Mouse (Mus musculus): ENCODE measurements at regions not wholly inside any gene's neighbourhood (a gene's known extent, or its start where the extent isn't known, plus 50 kb on each side); places are given as distances from the start of the nearest gene placed in this dataset.
"Not testable (repeated sequence)": the region's sequence is repeated elsewhere in the genome, so short reads cannot be mapped to it uniquely, and the experiment has no call there.

DNA sequence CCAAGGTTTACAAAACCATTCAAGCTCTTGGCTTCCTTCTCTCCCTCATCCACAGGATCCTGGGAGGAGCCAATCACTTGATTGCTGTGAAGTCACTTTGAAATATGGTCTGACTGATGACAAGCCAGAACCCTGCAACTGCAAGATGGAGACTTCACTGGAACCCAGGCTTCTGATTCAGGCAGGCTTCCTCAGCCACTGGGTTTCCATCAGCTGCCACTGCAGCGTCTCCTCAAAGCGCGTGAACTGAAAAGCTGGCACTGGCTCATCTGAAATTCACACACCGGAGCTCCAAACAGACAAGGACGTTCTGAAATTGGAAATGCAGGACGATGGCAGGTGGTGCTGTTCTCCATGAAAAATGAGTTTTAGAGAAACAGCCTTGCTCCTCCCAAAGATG, 280.1 kb upstream of the AI593442 start:
- H3K4me2 ChIP-seq (ENCODE audit: low read depth, severe bottlenecking), result no peak overlapping the region
- 84% methylated on average over 6 of the region's 6 CpGs for WGBS
- no peaks in the 10 kb centered on the region for H3K27me3 ChIP-seq (ENCODE audit: control insufficient read depth, insufficient read depth, low read length)
- H3K4me3 ChIP-seq (ENCODE audit: low read depth, low read length), result no peak overlapping the region
- H3K9ac ChIP-seq (ENCODE audit: low read length), result no peak overlapping the region
- DNase-seq (ENCODE audit: low spot score) (no peak), ATAC-seq (ENCODE audit: insufficient number of reproducible peaks, low FRiP score, low TSS enrichment, low read depth) (no peak)
- H3K27ac ChIP-seq (replicated peaks; ENCODE audit: low read depth, low read length), result no peak overlapping the region
- no peaks in the 10 kb centered on the region for H3K36me3 ChIP-seq (ENCODE audit: control insufficient read depth, insufficient read depth, low read length)
- no peaks in the 10 kb centered on the region for H3K4me1 ChIP-seq (ENCODE audit: control insufficient read depth, insufficient read depth, low read length)
- no peaks in the 10 kb centered on the region for H3K9me3 ChIP-seq (ENCODE audit: control insufficient read depth, low read length)

GRCm38 (mm10) chr9:52957245-52957644, 277.7 kb upstream of the AI593442 start:
- Histone ChIP-seq H3K4me2 (ENCODE audit: low read depth, severe bottlenecking) (no peak overlapping the region), H3K36me3 (ENCODE audit: control insufficient read depth, insufficient read depth, low read length) (no peaks in the 10 kb centered on the region), H3K9me3 (ENCODE audit: control insufficient read depth, low read length) (no peaks in the 10 kb centered on the region), H3K4me3 (ENCODE audit: low read depth, low read length) (no peak overlapping the region), H3K27me3 (ENCODE audit: control insufficient read depth, insufficient read depth, low read length) (no peaks in the 10 kb centered on the region), H3K4me1 (ENCODE audit: control insufficient read depth, insufficient read depth, low read length) (no peaks in the 10 kb centered on the region), H3K9ac (ENCODE audit: low read length) (no peak overlapping the region), H3K27ac (replicated peaks; ENCODE audit: low read depth, low read length) (no peak overlapping the region)
- DNase-seq (ENCODE audit: low spot score) (no peak), ATAC-seq (ENCODE audit: insufficient number of reproducible peaks, low FRiP score, low TSS enrichment, low read depth) (no peak)
- 95% methylated on average over 1 of the region's 1 CpGs for WGBS

DNA sequence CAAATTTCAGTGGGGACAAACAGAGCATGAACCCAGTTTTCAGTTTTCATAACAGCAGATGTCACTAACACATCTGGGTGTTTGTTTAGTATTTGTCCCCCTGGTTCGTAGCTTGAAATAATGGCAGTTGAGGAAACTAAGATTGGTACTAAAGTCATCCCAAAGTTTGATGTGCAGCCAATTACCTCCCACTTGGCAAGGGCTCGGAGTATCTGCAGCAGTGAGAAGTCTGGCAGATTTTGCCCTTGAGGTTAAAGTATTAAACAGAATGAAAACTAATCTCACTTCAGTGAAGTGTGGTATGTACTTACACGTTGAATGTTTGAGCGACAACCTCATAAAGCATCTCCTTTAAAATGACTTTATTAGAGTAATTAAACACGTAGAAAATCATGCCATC, 264.5 kb upstream of the AI593442 start:
- Histone ChIP-seq H3K27me3 (ENCODE audit: control insufficient read depth, insufficient read depth, low read length) (no peaks in the 10 kb centered on the region), H3K27ac (replicated peaks; ENCODE audit: low read depth, low read length) (no peak overlapping the region), H3K9me3 (ENCODE audit: control insufficient read depth, low read length) (no peaks in the 10 kb centered on the region), H3K4me3 (ENCODE audit: low read depth, low read length) (no peak overlapping the region), H3K4me2 (ENCODE audit: low read depth, severe bottlenecking) (no peak overlapping the region), H3K4me1 (ENCODE audit: control insufficient read depth, insufficient read depth, low read length) (no peaks in the 10 kb centered on the region), H3K9ac (ENCODE audit: low read length) (no peak overlapping the region), H3K36me3 (ENCODE audit: control insufficient read depth, insufficient read depth, low read length) (no peaks in the 10 kb centered on the region)
- no peak for DNase-seq (ENCODE audit: low spot score)
- no peak for ATAC-seq (ENCODE audit: insufficient number of reproducible peaks, low FRiP score, low TSS enrichment, low read depth)
- 69% methylated on average over 5 of the region's 5 CpGs for WGBS

GRCm38 (mm10) chr9:52941637-52941983, 262.0 kb upstream of the AI593442 start:
- Histone ChIP-seq H3K27me3 (ENCODE audit: control insufficient read depth, insufficient read depth, low read length) (no peaks in the 10 kb centered on the region), H3K4me3 (ENCODE audit: low read depth, low read length) (no peak overlapping the region), H3K4me2 (ENCODE audit: low read depth, severe bottlenecking) (no peak overlapping the region), H3K9ac (ENCODE audit: low read length) (no peak overlapping the region), H3K4me1 (ENCODE audit: control insufficient read depth, insufficient read depth, low read length) (no peaks in the 10 kb centered on the region), H3K36me3 (ENCODE audit: control insufficient read depth, insufficient read depth, low read length) (no peaks in the 10 kb centered on the region), H3K9me3 (ENCODE audit: control insufficient read depth, low read length) (no peaks in the 10 kb centered on the region), H3K27ac (replicated peaks; ENCODE audit: low read depth, low read length) (no peak overlapping the region)
- 45% methylated on average over 3 of the region's 3 CpGs for WGBS
- ATAC-seq (ENCODE audit: insufficient number of reproducible peaks, low FRiP score, low TSS enrichment, low read depth), result no peak
- DNase-seq (ENCODE audit: low spot score), result no peak

DNA sequence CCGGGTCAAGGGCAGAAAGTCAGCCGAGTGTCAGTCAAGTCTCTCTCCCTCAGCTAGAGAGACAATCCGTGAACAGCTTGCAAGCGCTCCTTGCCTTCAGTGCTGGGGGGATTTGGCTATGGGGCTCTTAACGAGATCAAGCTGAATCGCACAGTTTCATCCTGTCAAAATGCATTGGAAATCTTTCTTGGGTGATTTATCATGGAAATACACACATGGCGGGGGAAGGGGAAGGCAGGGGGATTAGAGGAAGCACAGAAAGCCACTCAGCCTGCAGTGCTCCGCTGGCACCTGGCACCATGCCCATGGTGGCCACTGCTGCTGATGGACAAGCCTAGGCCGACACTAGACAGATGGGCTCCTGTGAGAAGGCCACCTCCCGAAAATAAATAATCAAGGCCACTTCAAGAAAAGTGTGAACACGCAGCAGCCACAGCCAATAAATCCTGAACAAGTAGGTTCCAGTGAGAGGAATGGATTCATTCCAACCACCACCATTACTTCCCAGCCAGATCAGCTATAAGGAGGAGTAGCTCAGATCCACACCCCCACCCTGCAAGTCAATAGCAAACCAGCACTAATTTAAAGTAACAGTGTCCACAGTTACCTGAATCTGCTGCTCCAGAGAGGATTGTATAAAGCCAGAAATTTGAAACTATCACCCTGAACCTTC, 261.5 kb upstream of the AI593442 start:
- WGBS, result 46% methylated on average over 11 of the region's 11 CpGs
- H3K9ac ChIP-seq (ENCODE audit: low read length), result no peak overlapping the region
- no peak overlapping the region for H3K4me2 ChIP-seq (ENCODE audit: low read depth, severe bottlenecking)
- DNase-seq (ENCODE audit: low spot score), result peak; percentile 36
- H3K27ac ChIP-seq (replicated peaks; ENCODE audit: low read depth, low read length), result no peak overlapping the region
- no peak overlapping the region for H3K4me3 ChIP-seq (ENCODE audit: low read depth, low read length)
- no peaks in the 10 kb centered on the region for H3K27me3 ChIP-seq (ENCODE audit: control insufficient read depth, insufficient read depth, low read length)
- no peaks in the 10 kb centered on the region for H3K36me3 ChIP-seq (ENCODE audit: control insufficient read depth, insufficient read depth, low read length)
- no peaks in the 10 kb centered on the region for H3K4me1 ChIP-seq (ENCODE audit: control insufficient read depth, insufficient read depth, low read length)
- no peaks in the 10 kb centered on the region for H3K9me3 ChIP-seq (ENCODE audit: control insufficient read depth, low read length)
- ATAC-seq (ENCODE audit: insufficient number of reproducible peaks, low FRiP score, low TSS enrichment, low read depth), result 0 out of 2 replicates have a peak, but pooled peaks have one; percentile 39

DNA sequence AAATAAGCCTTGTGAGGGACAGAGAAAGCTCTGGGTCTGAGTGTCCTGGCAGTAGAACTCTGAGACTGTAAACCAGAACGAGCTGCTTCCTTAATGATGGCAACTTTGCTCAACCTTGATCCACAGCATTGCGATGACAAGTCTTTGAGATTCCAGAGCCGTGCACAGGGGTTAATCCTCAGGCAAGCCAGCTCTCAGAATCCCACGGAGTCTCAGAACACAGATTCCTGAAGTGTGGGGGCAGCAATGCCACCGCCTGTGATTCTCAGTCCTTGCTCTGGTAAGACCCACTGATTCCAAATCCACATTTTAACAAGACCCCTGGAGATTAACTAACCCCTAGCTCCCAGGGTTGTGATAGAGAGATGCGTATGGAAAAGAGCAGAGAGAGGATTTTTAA, 255.5 kb upstream of the AI593442 start:
- no peaks in the 10 kb centered on the region for H3K4me1 ChIP-seq (ENCODE audit: control insufficient read depth, insufficient read depth, low read length)
- H3K27me3 ChIP-seq (ENCODE audit: control insufficient read depth, insufficient read depth, low read length), result no peaks in the 10 kb centered on the region
- DNase-seq (ENCODE audit: low spot score) (no peak), ATAC-seq (ENCODE audit: insufficient number of reproducible peaks, low FRiP score, low TSS enrichment, low read depth) (no peak)
- no peak overlapping the region for H3K4me3 ChIP-seq (ENCODE audit: low read depth, low read length)
- H3K9ac ChIP-seq (ENCODE audit: low read length), result no peak overlapping the region
- H3K36me3 ChIP-seq (ENCODE audit: control insufficient read depth, insufficient read depth, low read length), result no peaks in the 10 kb centered on the region
- 47% methylated on average over 6 of the region's 6 CpGs for WGBS
- no peaks in the 10 kb centered on the region for H3K9me3 ChIP-seq (ENCODE audit: control insufficient read depth, low read length)
- no peak overlapping the region for H3K27ac ChIP-seq (replicated peaks; ENCODE audit: low read depth, low read length)
- no peak overlapping the region for H3K4me2 ChIP-seq (ENCODE audit: low read depth, severe bottlenecking)

DNA sequence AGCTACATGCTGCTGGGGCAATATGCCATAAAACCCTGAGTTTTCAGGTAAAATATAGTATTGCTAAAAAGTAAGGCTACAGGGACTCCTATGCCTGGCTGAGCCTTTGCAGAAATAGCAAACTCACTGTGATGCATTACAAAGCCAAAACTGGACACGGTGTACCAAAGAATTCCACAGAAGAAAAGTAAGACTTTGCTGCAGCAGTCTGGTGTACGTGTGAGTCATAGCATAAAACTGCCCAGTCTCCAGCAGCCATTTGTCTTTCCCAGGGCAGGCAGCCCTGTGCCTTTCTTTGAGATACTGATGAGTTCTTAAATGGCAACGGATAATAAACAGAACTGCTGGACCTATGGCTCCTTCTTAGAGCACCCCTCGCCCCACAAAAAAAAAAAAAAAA, 237.9 kb upstream of the AI593442 start:
- DNase-seq (ENCODE audit: low spot score) (no peak), ATAC-seq (ENCODE audit: insufficient number of reproducible peaks, low FRiP score, low TSS enrichment, low read depth) (no peak)
- 83% methylated on average over 4 of the region's 4 CpGs for WGBS
- Histone ChIP-seq H3K9me3 (ENCODE audit: control insufficient read depth, low read length) (no peaks in the 10 kb centered on the region), H3K4me2 (ENCODE audit: low read depth, severe bottlenecking) (no peak overlapping the region), H3K27me3 (ENCODE audit: control insufficient read depth, insufficient read depth, low read length) (no peaks in the 10 kb centered on the region), H3K9ac (ENCODE audit: low read length) (no peak overlapping the region), H3K36me3 (ENCODE audit: control insufficient read depth, insufficient read depth, low read length) (no peaks in the 10 kb centered on the region), H3K27ac (replicated peaks; ENCODE audit: low read depth, low read length) (no peak overlapping the region), H3K4me1 (ENCODE audit: control insufficient read depth, insufficient read depth, low read length) (no peaks in the 10 kb centered on the region), H3K4me3 (ENCODE audit: low read depth, low read length) (no peak overlapping the region)

DNA sequence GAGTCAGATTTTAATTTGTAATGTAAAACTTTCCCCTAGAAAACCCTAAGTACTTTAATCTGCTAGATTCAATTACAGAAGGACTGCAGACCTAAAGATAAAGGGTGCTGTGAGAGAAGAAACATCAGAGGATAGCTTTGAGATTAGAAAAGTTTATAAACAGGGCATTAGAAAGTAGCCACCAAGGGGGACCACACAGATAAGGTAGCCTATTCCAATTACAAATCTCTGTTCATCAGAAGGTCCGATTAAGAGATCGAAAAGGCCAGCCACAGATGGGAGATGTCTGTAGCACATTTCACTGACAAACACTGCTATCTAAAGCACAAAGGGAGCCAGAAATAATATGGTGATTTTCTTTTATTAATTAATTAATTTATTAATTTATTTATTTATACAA, 209.1 kb upstream of the AI593442 start:
- H3K4me3 ChIP-seq (ENCODE audit: low read depth, low read length); H3K27me3 ChIP-seq (ENCODE audit: control insufficient read depth, insufficient read depth, low read length); H3K9ac ChIP-seq (ENCODE audit: low read length); ATAC-seq (ENCODE audit: insufficient number of reproducible peaks, low FRiP score, low TSS enrichment, low read depth); DNase-seq (ENCODE audit: low spot score); H3K27ac ChIP-seq (replicated peaks; ENCODE audit: low read depth, low read length); H3K36me3 ChIP-seq (ENCODE audit: control insufficient read depth, insufficient read depth, low read length); H3K4me1 ChIP-seq (ENCODE audit: control insufficient read depth, insufficient read depth, low read length); H3K4me2 ChIP-seq (ENCODE audit: low read depth, severe bottlenecking); H3K9me3 ChIP-seq (ENCODE audit: control insufficient read depth, low read length): not testable (repeated sequence)
- no CpG with 5 or more reads among the region's 2 CpGs for WGBS

DNA sequence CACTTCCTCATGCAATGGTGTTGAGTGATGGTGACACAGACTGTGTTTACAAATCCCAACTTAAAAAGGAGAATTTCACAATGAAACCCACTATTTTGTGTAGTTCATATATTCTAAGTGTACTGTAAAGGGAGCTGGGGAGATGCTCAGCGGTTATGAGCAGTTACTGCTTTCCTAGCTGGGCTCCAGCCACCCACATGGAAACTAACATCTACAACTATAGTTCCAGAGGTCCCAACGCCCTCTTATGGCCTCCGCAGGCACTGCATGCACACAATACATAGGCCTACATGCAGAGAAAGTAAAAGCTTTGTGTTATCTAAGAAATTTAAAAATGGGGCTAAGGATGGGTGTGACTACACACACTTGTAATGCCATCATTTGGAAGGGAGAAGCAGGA, 208.4 kb upstream of the AI593442 start:
- WGBS, result no CpG with 5 or more reads among the region's 3 CpGs
- not testable (repeated sequence) for H3K4me3 ChIP-seq (ENCODE audit: low read depth, low read length); H3K4me1 ChIP-seq (ENCODE audit: control insufficient read depth, insufficient read depth, low read length); H3K9me3 ChIP-seq (ENCODE audit: control insufficient read depth, low read length); H3K27me3 ChIP-seq (ENCODE audit: control insufficient read depth, insufficient read depth, low read length); H3K27ac ChIP-seq (replicated peaks; ENCODE audit: low read depth, low read length); DNase-seq (ENCODE audit: low spot score); ATAC-seq (ENCODE audit: insufficient number of reproducible peaks, low FRiP score, low TSS enrichment, low read depth); H3K36me3 ChIP-seq (ENCODE audit: control insufficient read depth, insufficient read depth, low read length); H3K4me2 ChIP-seq (ENCODE audit: low read depth, severe bottlenecking); H3K9ac ChIP-seq (ENCODE audit: low read length)

All from limb, embryonic 11.5 days (tissue).